In the genomic region with DNA sequence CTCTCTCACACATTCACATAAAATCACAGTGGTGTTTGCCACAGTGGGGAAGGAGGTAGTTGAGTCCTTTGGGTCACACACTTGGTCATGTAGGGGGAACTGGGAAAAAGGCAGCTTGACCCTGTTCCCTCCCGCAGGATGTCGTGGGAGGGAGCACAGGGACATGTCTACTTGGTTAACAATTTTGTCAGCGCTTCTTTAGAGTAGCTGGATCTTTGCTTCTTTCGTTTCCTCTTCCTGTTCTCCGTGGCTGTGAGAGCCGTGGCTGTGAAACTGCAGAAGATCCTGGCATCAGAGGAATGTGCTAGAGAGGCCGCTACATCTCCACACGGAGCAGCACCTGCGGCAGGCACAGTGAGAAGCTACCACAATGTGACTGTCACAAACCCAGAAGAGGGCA, we compare ENCODE assay signal across 16 mouse cellular contexts. TPM values are rescaled to one million over a fixed set of nuclear protein-coding genes. Genes with fewer than 3 reads are reported as not detected.
"Had no signal": no experiment of that assay in that cellular context is flagged by ENCODE, and none has a peak within 500 bp of the region (broad histone marks: within the 10 kb centered on the region; RNA-seq: fewer than 3 reads in every experiment).

No protein-coding gene starts in this region.

- H3K4me3 ChIP-seq: limb, embryonic 13.5 days; liver, embryonic 12.5 days; midbrain, embryonic 15.5 days; neural tube, embryonic 12.5 days; stomach, embryonic 15.5 days had no signal

- H3K4me1 ChIP-seq: limb, embryonic 13.5 days; liver, embryonic 12.5 days; midbrain, embryonic 15.5 days; neural tube, embryonic 12.5 days; stomach, embryonic 15.5 days had no signal

- ATAC-seq: liver, embryonic 12.5 days; midbrain, embryonic 15.5 days had no signal

- DNase-seq: kidney, adult 18-20 months; kidney, postnatal 10 days; kidney, postnatal 4 days; left cerebral cortex, postnatal 4 days; lung, embryonic 14.5 days; lung, postnatal 10 days; spleen, adult 18-20 months; thymus, adult 2 months; thymus, postnatal 4 days had no signal

- H3K27me3 ChIP-seq: midbrain, embryonic 15.5 days; neural tube, embryonic 12.5 days; stomach, embryonic 15.5 days had no signal

- H3K36me3 ChIP-seq: liver, embryonic 12.5 days; stomach, embryonic 15.5 days had no signal

- H3K27ac ChIP-seq: limb, embryonic 13.5 days; liver, embryonic 12.5 days; macrophage; midbrain, embryonic 15.5 days; neural tube, embryonic 12.5 days; stomach, embryonic 15.5 days had no signal

- H3K9me3 ChIP-seq: limb, embryonic 13.5 days; liver, embryonic 12.5 days; midbrain, embryonic 15.5 days; neural tube, embryonic 12.5 days; stomach, embryonic 15.5 days had no signal

- H3K9ac ChIP-seq: limb, embryonic 13.5 days; liver, embryonic 12.5 days; lung, embryonic 14.5 days; midbrain, embryonic 15.5 days; neural tube, embryonic 12.5 days; stomach, embryonic 15.5 days had no signal

- H3K4me2 ChIP-seq: limb, embryonic 13.5 days; liver, embryonic 12.5 days; lung, embryonic 14.5 days; midbrain, embryonic 15.5 days; neural tube, embryonic 12.5 days; stomach, embryonic 15.5 days had no signal

RNA-seq across cellular contexts. Expression of a gene that starts 24.2 kb away (rescaled TPM):
- total RNA-seq: monocyte, adult 5-6 weeks had no signal
- polyA plus RNA-seq: macrophage had no signal

RNA-seq across cellular contexts. Expression of a gene that starts 54.6 kb away (rescaled TPM):
- total RNA-seq: monocyte, adult 5-6 weeks had no signal
